Mouse (Mus musculus) forebrain, embryonic 14.5 days (tissue): ENCODE measurements around the gene 4921536K21Rik. TPM values are rescaled to one million over a fixed set of nuclear protein-coding genes. Genes with fewer than 3 reads are reported as not detected.

Experiments used
- ATAC-seq: fragments of 200-750 bp; cut with Nextera tagmentation; 2 replicates; pipeline ENCODE4 v1.8.0; 2017; ENCODE audit warnings: mild to moderate bottlenecking, moderate library complexity
- DNase-seq: peaks from one replicate; pipeline ENCODE4 v3.0.0-alpha.2; 2015; ENCODE audit warnings: low spot score
- H3K27ac ChIP-seq: fragments of 300-500 bp; sonication (generic); 2 replicates; pipeline ENCODE4 v1.5.1; 2014; ENCODE audit warnings: low read depth, mild to moderate bottlenecking, control low read depth, low read length, moderate library complexity
- H3K27me3 ChIP-seq: fragments of 300-500 bp; sonication (generic); replicated peaks from 2 replicates; pipeline ENCODE4 v1.6.1; 2014; ENCODE audit warnings: low read length, control low read depth, mixed read lengths; ENCODE audit not compliant: control insufficient read depth, insufficient read depth
- H3K36me3 ChIP-seq: fragments of 300-500 bp; sonication (generic); 2 replicates; pipeline ENCODE4 v1.6.1; 2014; ENCODE audit warnings: low read length, control low read depth; ENCODE audit not compliant: control insufficient read depth, insufficient read depth
- H3K4me1 ChIP-seq: fragments of 300-500 bp; sonication (generic); 2 replicates; pipeline ENCODE4 v1.6.1; 2014; ENCODE audit warnings: antibody characterized with exemption, low read length, control low read depth; ENCODE audit not compliant: control insufficient read depth, insufficient read depth
- H3K4me2 ChIP-seq: fragments of 300-500 bp; sonication (generic); 2 replicates; pipeline ENCODE4 v1.6.1; 2014; ENCODE audit warnings: mild to moderate bottlenecking, control low read depth, low read length
- H3K4me3 ChIP-seq: fragments of 300-500 bp; sonication (generic); 2 replicates; pipeline ENCODE4 v1.5.1; 2014; ENCODE audit warnings: low read depth, low read length, control low read depth
- H3K9ac ChIP-seq: fragments of 300-500 bp; sonication (generic); 2 replicates; pipeline ENCODE4 v1.6.1; 2014; ENCODE audit warnings: mild to moderate bottlenecking, low read length, control low read depth, moderate library complexity
- H3K9me3 ChIP-seq: fragments of 300-500 bp; sonication (generic); replicated peaks from 2 replicates; pipeline ENCODE4 v1.6.1; 2016; ENCODE audit warnings: low read length, control low read depth, mixed read lengths; ENCODE audit not compliant: control insufficient read depth
- WGBS: fragments of 180-500 bp; shearing (Covaris S2); extraction: QIAGEN DNeasy Blood & Tissue Kit; methylation state at CpG from one replicate; pipeline ENCODE4 v1.1.7; 2014; 5-methylcytosine and 5-hydroxymethylcytosine counted together
- polyA plus RNA-seq: library from polyadenylated mRNA; unstranded; fragments of >200 nt; fragmentation: Nextera tagmentation; extraction: Ambion mirVana; gene quantifications from 2 replicates; pipeline ENCODE4 v1.2.1, GENCODE M21; 2014

4921536K21Rik gene
- polyA plus RNA-seq, 1 experiment from 2014 or later, result 0.36 TPM

DNA sequence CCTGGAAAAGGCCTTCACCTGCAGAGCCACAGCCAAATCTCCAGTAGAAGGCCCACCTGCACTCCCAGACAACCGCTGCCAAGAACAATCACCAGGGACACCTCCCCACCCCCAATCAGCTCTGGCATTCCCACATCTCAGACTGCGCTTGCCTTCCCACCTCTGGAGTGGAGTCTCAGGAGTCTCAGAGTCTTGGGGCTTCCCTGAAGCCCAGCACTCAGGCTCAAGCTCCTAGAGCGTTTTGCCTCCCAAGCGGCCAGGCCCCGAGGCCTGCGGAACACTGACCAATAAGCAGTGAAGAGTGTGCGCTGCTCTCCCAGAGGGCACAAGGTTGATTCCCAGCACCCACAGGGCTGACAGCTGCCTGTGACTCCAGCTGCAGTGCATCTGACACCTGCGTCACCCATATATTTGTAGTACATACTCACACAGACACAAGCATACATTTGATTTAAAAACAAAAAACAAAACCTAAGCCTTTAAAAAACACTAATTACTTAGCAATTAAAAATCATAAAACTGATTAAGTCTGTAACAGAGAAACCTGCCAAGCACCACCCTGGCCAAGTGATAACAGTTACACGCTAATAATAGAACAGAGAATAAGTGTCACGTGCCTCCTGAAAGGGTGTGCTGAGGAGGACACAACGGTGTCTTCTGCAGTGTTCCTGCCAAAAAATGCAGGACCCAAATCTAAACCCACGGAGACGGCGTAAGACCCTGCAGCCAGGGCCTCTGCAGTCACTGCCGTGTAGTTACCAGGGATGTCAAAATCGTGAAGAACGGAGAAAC lies 50.8 kb downstream of the 4921536K21Rik start:
- Histone ChIP-seq H3K9me3 (no peaks in the 10 kb centered on the region), H3K4me2 (no peak overlapping the region), H3K36me3 (no peaks in the 10 kb centered on the region), H3K9ac (no peak overlapping the region), H3K4me1 (no peaks in the 10 kb centered on the region), H3K27ac (no peak overlapping the region), H3K4me3 (no peak overlapping the region), H3K27me3 (no peaks in the 10 kb centered on the region)
- ATAC-seq (no peak), DNase-seq (no peak)
- WGBS, result 81% methylated on average over 17 of the region's 17 CpGs

Other genes starting within 250 kb of the 4921536K21Rik start
- gene Morc2a, start 245.9 kb downstream of the 4921536K21Rik start, polyA plus RNA-seq, result 25.1 and 29.8 TPM in 2 replicates
- 7.4 and 11.1 TPM in 2 replicates for gene Osbp2, start 31.2 kb downstream of the 4921536K21Rik start, polyA plus RNA-seq
- gene Dusp18, start 142 bp upstream of the 4921536K21Rik start, polyA plus RNA-seq, result 29.3 and 35.8 TPM in 2 replicates
- 8.0 and 10.6 TPM in 2 replicates for gene Slc35e4, start 19.6 kb upstream of the 4921536K21Rik start, polyA plus RNA-seq
- gene Tcn2, start 37.1 kb upstream of the 4921536K21Rik start, polyA plus RNA-seq, result 19.7 TPM in 2 replicates
- gene Pes1, start 68.9 kb upstream of the 4921536K21Rik start, polyA plus RNA-seq, result 55.2 and 61.5 TPM in 2 replicates
- not detected in 2 replicates for gene 4930556J24Rik, start 81.7 kb upstream of the 4921536K21Rik start, polyA plus RNA-seq
- gene Gal3st1, start 88.5 kb upstream of the 4921536K21Rik start, polyA plus RNA-seq, result 1.6 and 2.0 TPM in 2 replicates
- gene Sec14l4, start 136.4 kb upstream of the 4921536K21Rik start, polyA plus RNA-seq, result not detected in 2 replicates
- 0.52 and 1.1 TPM in 2 replicates for gene Sec14l3, start 169.7 kb upstream of the 4921536K21Rik start, polyA plus RNA-seq
- 6.7 and 7.8 TPM in 2 replicates for gene Mtfp1, start 200.3 kb upstream of the 4921536K21Rik start, polyA plus RNA-seq
- 1.1 and 1.4 TPM in 2 replicates for gene Sec14l2, start 228.3 kb upstream of the 4921536K21Rik start, polyA plus RNA-seq
- 44.3 and 45.5 TPM in 2 replicates for gene Rnf215, start 240.1 kb upstream of the 4921536K21Rik start, polyA plus RNA-seq